Mouse (Mus musculus): ENCODE data around the gene Rxrg. TPM values are rescaled to one million over a fixed set of nuclear protein-coding genes. Genes with fewer than 3 reads are reported as not detected.

The Rxrg gene
- polyA plus RNA-seq, 2 experiments = 0.03 TPM; not detected in 1

- Histone ChIP-seq H3K4me2 (ENCODE audit: low read depth) (no peak overlapping the region), H3K27me3 (ENCODE audit: control insufficient read depth, insufficient read depth, low read length) (peaks cover 4% of the 10 kb centered on the region), H3K9ac (replicated peaks) (no peak overlapping the region), H3K27ac (no peak overlapping the region), H3K9me3 (ENCODE audit: control insufficient read depth, low read length) (no peaks in the 10 kb centered on the region), H3K4me1 (replicated peaks; ENCODE audit: control insufficient read depth in 2 of 2, insufficient read depth in 2 of 2, low read length in 1 of 2) (no peaks in the 10 kb centered on the region), H3K36me3 (replicated peaks; ENCODE audit: control insufficient read depth, insufficient read depth, low read depth) (no peaks in the 10 kb centered on the region), H3K4me3 (ENCODE audit: insufficient read depth in 1 of 2, low read depth in 2 of 2, low read length in 2 of 2) (no peak overlapping the region)
- no peak for ATAC-seq (ENCODE audit: insufficient read depth)
- 18% methylated on average over 17 of the region's 17 CpGs for WGBS (ENCODE audit: insufficient replicate concordance)
- no peak for DNase-seq (ENCODE audit: low read depth in 3 of 3, low spot score in 3 of 3)
- TF ChIP-seq CTCF (IDR thresholded peaks at IDR 0.05; ENCODE audit: low read depth) (no peak), EP300 (IDR thresholded peaks at IDR 0.05; ENCODE audit: low read depth) (no peak)
Observed at GRCm38 (mm10) chr1:167672433-167672987, 74.3 kb downstream of the Rxrg start.

- no peak overlapping the region for H3K27ac ChIP-seq
- no peak for ATAC-seq (ENCODE audit: insufficient read depth)
- no peak overlapping the region for H3K9ac ChIP-seq (replicated peaks)
- no peak for DNase-seq (ENCODE audit: low read depth in 3 of 3, low spot score in 3 of 3)
- H3K4me1 ChIP-seq (replicated peaks; ENCODE audit: control insufficient read depth in 2 of 2, insufficient read depth in 2 of 2, low read length in 1 of 2) = no peaks in the 10 kb centered on the region
- H3K27me3 ChIP-seq (ENCODE audit: control insufficient read depth, insufficient read depth, low read length) = no peaks in the 10 kb centered on the region
- no peak overlapping the region for H3K4me3 ChIP-seq (ENCODE audit: insufficient read depth in 1 of 2, low read depth in 2 of 2, low read length in 2 of 2)
- no peak for TF ChIP-seq EP300 (IDR thresholded peaks at IDR 0.05; ENCODE audit: low read depth)
- no peak for TF ChIP-seq CTCF (IDR thresholded peaks at IDR 0.05; ENCODE audit: low read depth)
- H3K36me3 ChIP-seq (replicated peaks; ENCODE audit: control insufficient read depth, insufficient read depth, low read depth) = no peaks in the 10 kb centered on the region
- no peaks in the 10 kb centered on the region for H3K9me3 ChIP-seq (ENCODE audit: control insufficient read depth, low read length)
- WGBS (ENCODE audit: insufficient replicate concordance) = 75% methylated on average over 6 of the region's 6 CpGs
- H3K4me2 ChIP-seq (ENCODE audit: low read depth) = no peak overlapping the region
Observed at GRCm38 (mm10) chr1:167679061-167679460, 80.9 kb downstream of the Rxrg start.

- H3K36me3 ChIP-seq (replicated peaks; ENCODE audit: control insufficient read depth, insufficient read depth, low read depth) = no peaks in the 10 kb centered on the region
- ATAC-seq (ENCODE audit: insufficient read depth) (no peak), DNase-seq (ENCODE audit: low read depth in 3 of 3, low spot score in 3 of 3) (no peak)
- H3K4me2 ChIP-seq (ENCODE audit: low read depth) = no peak overlapping the region
- H3K9me3 ChIP-seq (ENCODE audit: control insufficient read depth, low read length) = no peaks in the 10 kb centered on the region
- WGBS (ENCODE audit: insufficient replicate concordance) = 3% methylated on average over 8 of the region's 8 CpGs
- no peak overlapping the region for H3K9ac ChIP-seq (replicated peaks)
- no peak overlapping the region for H3K4me3 ChIP-seq (ENCODE audit: insufficient read depth in 1 of 2, low read depth in 2 of 2, low read length in 2 of 2)
- H3K27me3 ChIP-seq (ENCODE audit: control insufficient read depth, insufficient read depth, low read length) = peaks cover 63% of the 10 kb centered on the region
- no peaks in the 10 kb centered on the region for H3K4me1 ChIP-seq (replicated peaks; ENCODE audit: control insufficient read depth in 2 of 2, insufficient read depth in 2 of 2, low read length in 1 of 2)
- no peak for TF ChIP-seq EP300 (IDR thresholded peaks at IDR 0.05; ENCODE audit: low read depth)
- TF ChIP-seq CTCF (IDR thresholded peaks at IDR 0.05; ENCODE audit: low read depth) = no peak
- H3K27ac ChIP-seq = no peak overlapping the region
Observed at GRCm38 (mm10) chr1:167688001-167688346, 89.8 kb downstream of the Rxrg start.

- WGBS (ENCODE audit: insufficient replicate concordance) = 1% methylated on average over 90 of the region's 98 CpGs
- Histone ChIP-seq H3K27me3 (ENCODE audit: control insufficient read depth, insufficient read depth, low read length) (peaks cover 66% of the 10 kb centered on the region), H3K27ac (no peak overlapping the region), H3K4me3 (ENCODE audit: insufficient read depth in 1 of 2, low read depth in 2 of 2, low read length in 2 of 2) (peak overlapping the region in 1 of 2 experiments; percentile 23; a peak in 2 of 4 replicates), H3K4me1 (replicated peaks; ENCODE audit: control insufficient read depth in 2 of 2, insufficient read depth in 2 of 2, low read length in 1 of 2) (no peaks in the 10 kb centered on the region), H3K4me2 (ENCODE audit: low read depth) (peak overlapping the region; percentile 42), H3K9me3 (ENCODE audit: control insufficient read depth, low read length) (no peaks in the 10 kb centered on the region), H3K9ac (replicated peaks) (no peak overlapping the region), H3K36me3 (replicated peaks; ENCODE audit: control insufficient read depth, insufficient read depth, low read depth) (no peaks in the 10 kb centered on the region)
- ATAC-seq (ENCODE audit: insufficient read depth) = no peak
- no peak for DNase-seq (ENCODE audit: low read depth in 3 of 3, low spot score in 3 of 3)
- TF ChIP-seq CTCF (IDR thresholded peaks at IDR 0.05; ENCODE audit: low read depth) (no peak), EP300 (IDR thresholded peaks at IDR 0.05; ENCODE audit: low read depth) (no peak)
Observed at GRCm38 (mm10) chr1:167688347-167689231, 90.4 kb downstream of the Rxrg start.

- Histone ChIP-seq H3K36me3 (replicated peaks; ENCODE audit: control insufficient read depth, insufficient read depth, low read depth) (no peaks in the 10 kb centered on the region), H3K27me3 (ENCODE audit: control insufficient read depth, insufficient read depth, low read length) (peaks cover 70% of the 10 kb centered on the region), H3K27ac (no peak within 1 kb of the TSS), H3K4me3 (ENCODE audit: insufficient read depth in 1 of 2, low read depth in 2 of 2, low read length in 2 of 2) (peak within 1 kb of the TSS in 1 of 2 experiments; percentile 23; a peak in 2 of 4 replicates), H3K4me1 (replicated peaks; ENCODE audit: control insufficient read depth in 2 of 2, insufficient read depth in 2 of 2, low read length in 1 of 2) (no peaks in the 10 kb centered on the region), H3K9me3 (ENCODE audit: control insufficient read depth, low read length) (no peaks in the 10 kb centered on the region), H3K9ac (replicated peaks) (no peak within 1 kb of the TSS), H3K4me2 (ENCODE audit: low read depth) (peak within 1 kb of the TSS; percentile 42)
- 3% methylated on average over 3 of the region's 3 CpGs for WGBS (ENCODE audit: insufficient replicate concordance)
- DNase-seq (ENCODE audit: low read depth in 3 of 3, low spot score in 3 of 3) (no peak), ATAC-seq (ENCODE audit: insufficient read depth) (no peak)
- TF ChIP-seq CTCF (IDR thresholded peaks at IDR 0.05; ENCODE audit: low read depth) = no peak
- no peak for TF ChIP-seq EP300 (IDR thresholded peaks at IDR 0.05; ENCODE audit: low read depth)
Observed at GRCm38 (mm10) chr1:167689232-167689261, 90.9 kb downstream of the Rxrg start, which contains the start of gene Lmx1a. Gene Lmx1a, plus strand, starts transcription at chr1:167689237.

Other genes starting within 250 kb of the Rxrg start
- gene Aldh9a1, start 248.4 kb upstream of the Rxrg start, polyA plus RNA-seq (2012; rRNA removed) = 21.9 and 28.1 TPM in 2 replicates
- 52.5 and 59.9 TPM in 2 replicates for gene Aldh9a1, start 248.4 kb upstream of the Rxrg start, polyA plus RNA-seq (2014; fragmentation: Nextera tagmentation; extraction: Ambion mirVana)
- gene Mgst3, start 204.5 kb upstream of the Rxrg start, polyA plus RNA-seq (2012; rRNA removed) = 330 and 468 TPM in 2 replicates
- 596 and 611 TPM in 2 replicates for gene Mgst3, start 204.5 kb upstream of the Rxrg start, polyA plus RNA-seq (2014; fragmentation: Nextera tagmentation; extraction: Ambion mirVana)
- gene Lrrc52, start 131.6 kb upstream of the Rxrg start, polyA plus RNA-seq (2012; rRNA removed) = 0.02 TPM in 1 of 2 replicates, not detected in the other
- 0.16 TPM in 1 of 2 replicates, not detected in the other for gene Lrrc52, start 131.6 kb upstream of the Rxrg start, polyA plus RNA-seq (2014; fragmentation: Nextera tagmentation; extraction: Ambion mirVana)
- 0.06 and 0.08 TPM in 2 replicates for gene Lmx1a, start 90.9 kb downstream of the Rxrg start, polyA plus RNA-seq (2012; rRNA removed)
- 0.08 and 0.11 TPM in 2 replicates for gene Lmx1a, start 90.9 kb downstream of the Rxrg start, polyA plus RNA-seq (2014; fragmentation: Nextera tagmentation; extraction: Ambion mirVana)

Data from liver, embryonic 14.5 days (tissue).